Mouse (Mus musculus) E14TG2a.4 (cell line): ENCODE data around the gene Ntm.

Experiments
- CTCF ChIP-seq: conservative IDR thresholded peaks from 2 replicates; pipeline ENCODE4 v1.5.1; 2014; ENCODE audit warnings: low read length
- NANOG ChIP-seq: IDR thresholded peaks from 2 replicates; pipeline ENCODE4 v1.6.1; 2014; ENCODE audit warnings: borderline replicate concordance, low read length, mixed read lengths

GRCm38 (mm10) chr9:29106771-29107170 lies 856.2 kb downstream of the Ntm start:
- TF ChIP-seq CTCF, result no peak
- TF ChIP-seq NANOG, result no peak
